Mouse (Mus musculus) CH12.LX (cell line): ENCODE measurements around the gene Reg3b. TPM values are rescaled to one million over a fixed set of nuclear protein-coding genes. Genes with fewer than 3 reads are reported as not detected.
"Not testable (repeated sequence)": the region's sequence is repeated elsewhere in the genome, so short reads cannot be mapped to it uniquely, and the experiment has no call there.

ENCODE experiments used
- DNase-seq: peaks from one replicate; pipeline ENCODE4 v3.0.0-alpha.2; 2013; ENCODE audit errors: extremely low read depth
- H3K27ac ChIP-seq: 2 replicates; pipeline ENCODE4 v1.5.1; 2012; ENCODE audit warnings: low read depth, mild to moderate bottlenecking, control low read depth, moderate library complexity; ENCODE audit not compliant: insufficient read depth
- H3K27me3 ChIP-seq: replicated peaks from 2 replicates; pipeline ENCODE3; 2012; ENCODE audit warnings: inconsistent platforms
- H3K36me3 ChIP-seq, 2 experiments: replicated peaks in 1 of 2; 2 replicates each; pipeline versions ENCODE3 to v1.6.1; 2012; ENCODE audit warnings: inconsistent platforms in 1 of 2, low read length in 1 of 2, mild to moderate bottlenecking in 1 of 2, mixed read lengths in 1 of 2, moderate library complexity in 1 of 2; ENCODE audit not compliant: control insufficient read depth in 1 of 2, insufficient read depth in 1 of 2
- H3K4me1 ChIP-seq, 2 experiments: 2 replicates each; pipeline ENCODE4 v1.6.1; 2012; ENCODE audit warnings: inconsistent platforms in 1 of 2, moderate library complexity in 1 of 2; ENCODE audit not compliant: insufficient read depth in 2 of 2, control insufficient read depth in 1 of 2
- H3K4me2 ChIP-seq: 2 replicates; pipeline ENCODE4 v1.6.1; 2012; ENCODE audit warnings: low read depth, mild to moderate bottlenecking, control low read depth; ENCODE audit not compliant: poor library complexity, insufficient read depth, severe bottlenecking
- H3K4me3 ChIP-seq, 3 experiments: fragments of 150-350 bp in 1 of 3; sonication (generic) in 1 of 3; replicated peaks in 1 of 3; 2 replicates each; pipeline versions ENCODE3 to v1.5.1; 2011 to 2012; ENCODE audit warnings: low read depth in 2 of 3, low read length in 2 of 3, mild to moderate bottlenecking in 2 of 3, moderate library complexity in 2 of 3, control low read depth in 1 of 3, improper control_type of control experiment in 1 of 3, inconsistent platforms in 1 of 3, mixed read lengths in 1 of 3; ENCODE audit not compliant: poor library complexity in 1 of 3
- H3K79me2 ChIP-seq: replicated peaks from 2 replicates; pipeline ENCODE4 v1.6.1; 2012; ENCODE audit warnings: mild to moderate bottlenecking, moderate library complexity; ENCODE audit not compliant: control insufficient read depth, poor library complexity, insufficient read depth, severe bottlenecking; ENCODE audit errors: extremely low read depth
- H3K9ac ChIP-seq: 2 replicates; pipeline ENCODE4 v1.6.1; 2012; ENCODE audit warnings: low read depth, mild to moderate bottlenecking, control low read depth, moderate library complexity; ENCODE audit not compliant: insufficient read depth
- H3K9me3 ChIP-seq: replicated peaks from 2 replicates; pipeline ENCODE3; 2012; ENCODE audit warnings: low read length, inconsistent platforms, mixed read lengths
- BHLHE40 ChIP-seq: IDR thresholded peaks from 2 replicates; pipeline ENCODE4 v1.6.1; 2011; ENCODE audit warnings: mild to moderate bottlenecking, low read depth, low read length, improper control_type of control experiment
- CHD1 ChIP-seq: IDR thresholded peaks from 2 replicates; pipeline ENCODE4 v1.6.1; 2012; ENCODE audit warnings: low read depth, low read length, improper control_type of control experiment, inconsistent platforms
- E2F4 ChIP-seq: IDR thresholded peaks from 2 replicates; pipeline ENCODE4 v1.6.1; 2011; ENCODE audit warnings: low read depth, low read length, improper control_type of control experiment; ENCODE audit not compliant: insufficient replicate concordance
- ELF1 ChIP-seq: IDR thresholded peaks from 2 replicates; pipeline ENCODE4 v1.6.1; 2014; ENCODE audit warnings: low read depth, mild to moderate bottlenecking, inconsistent platforms, low read length, improper control_type of control experiment
- HCFC1 ChIP-seq: IDR thresholded peaks from 2 replicates; pipeline ENCODE4 v1.6.1; 2012; ENCODE audit warnings: low read depth, mild to moderate bottlenecking, inconsistent platforms, low read length, improper control_type of control experiment
- JUND ChIP-seq: conservative IDR thresholded peaks from 2 replicates; pipeline ENCODE4 v1.6.1; 2011; ENCODE audit warnings: low read depth, low read length, improper control_type of control experiment
- MEF2A ChIP-seq: IDR thresholded peaks from 2 replicates; pipeline ENCODE4 v1.6.1; 2014; ENCODE audit warnings: low read depth, mild to moderate bottlenecking, inconsistent platforms, low read length, improper control_type of control experiment, borderline replicate concordance
- MXI1 ChIP-seq: IDR thresholded peaks from 2 replicates; pipeline ENCODE4 v1.6.1; 2011; ENCODE audit warnings: mild to moderate bottlenecking, low read depth, low read length, improper control_type of control experiment
- NELFE ChIP-seq: IDR thresholded peaks from 2 replicates; pipeline ENCODE4 v1.6.1; 2011; ENCODE audit warnings: low read depth, low read length, improper control_type of control experiment
- PAX5 ChIP-seq: IDR thresholded peaks from 2 replicates; pipeline ENCODE4 v1.6.1; 2012; ENCODE audit warnings: low read length, inconsistent platforms, mixed read lengths
- SIN3A ChIP-seq: IDR thresholded peaks from 2 replicates; pipeline ENCODE4 v1.6.1; 2012; ENCODE audit warnings: low read length, improper control_type of control experiment, inconsistent platforms
- SMC3 ChIP-seq: IDR thresholded peaks from 2 replicates; pipeline ENCODE4 v1.6.1; 2011; ENCODE audit warnings: low read depth, low read length, improper control_type of control experiment
- UBTF ChIP-seq: IDR thresholded peaks from 2 replicates; pipeline ENCODE4 v1.6.1; 2012; ENCODE audit warnings: low read depth, mild to moderate bottlenecking, inconsistent platforms, low read length, improper control_type of control experiment, moderate library complexity
- USF1 ChIP-seq: IDR thresholded peaks from 2 replicates; pipeline ENCODE4 v1.6.1; 2014; ENCODE audit warnings: low read depth, mild to moderate bottlenecking, inconsistent platforms, low read length, improper control_type of control experiment
- USF2 ChIP-seq: conservative IDR thresholded peaks from 2 replicates; pipeline ENCODE4 v1.6.1; 2011; ENCODE audit warnings: low read depth, low read length, improper control_type of control experiment
- ZNF384 ChIP-seq: IDR thresholded peaks from 2 replicates; pipeline ENCODE4 v1.6.1; 2012; ENCODE audit warnings: low read depth, low read length, improper control_type of control experiment, inconsistent platforms
- dilution Hi-C: fragments of 300-500 bp; cut with MboI; formaldehyde crosslinking; loops from 2 replicates; pipeline ENCODE4 v1.14.3; 2020; ENCODE audit warnings: low sequenced_read_pairs; ENCODE audit not compliant: extremely low pct_unique_long_range_greater_than_20kb, extremely low pct_ligation_motif_present
- in situ Hi-C: fragments of 300-500 bp; cut with MboI; formaldehyde crosslinking; loops from 3 replicates; pipeline ENCODE4 v1.14.3; 2019; ENCODE audit warnings: low sequenced_read_pairs, low pct_ligation_motif_present, low pct_unique_long_range_greater_than_20kb, mixed read lengths
- polyA plus RNA-seq: library from polyadenylated mRNA; unstranded; fragments of >175 nt; gene quantifications from 2 replicates; pipeline ENCODE4 v1.2.1, GENCODE M21; 2012; ENCODE audit warnings: low read depth; ENCODE audit not compliant: insufficient read length
- total RNA-seq, 2 experiments: library from RNA; depleted of rRNA; stranded (reverse); fragments of 300-350 nt in 1 of 2; fragments of >200 nt in 1 of 2; gene quantifications; 2 replicates each; pipeline ENCODE4 v1.2.3; 2012 to 2014

Gene Reg3b
- total and polyA plus RNA-seq, 3 experiments = not detected

GRCm38 (mm10) chr6:78380409-78380808 lies 10.0 kb downstream of the Reg3b start, which contains the start of gene Reg3a:
TSS of gene Reg3a (plus strand) at chr6:78380709.
- no peak for TF ChIP-seq ELF1
- no peak within 1 kb of the TSS for H3K4me2 ChIP-seq
- in situ Hi-C loops = no loop called here

DNA sequence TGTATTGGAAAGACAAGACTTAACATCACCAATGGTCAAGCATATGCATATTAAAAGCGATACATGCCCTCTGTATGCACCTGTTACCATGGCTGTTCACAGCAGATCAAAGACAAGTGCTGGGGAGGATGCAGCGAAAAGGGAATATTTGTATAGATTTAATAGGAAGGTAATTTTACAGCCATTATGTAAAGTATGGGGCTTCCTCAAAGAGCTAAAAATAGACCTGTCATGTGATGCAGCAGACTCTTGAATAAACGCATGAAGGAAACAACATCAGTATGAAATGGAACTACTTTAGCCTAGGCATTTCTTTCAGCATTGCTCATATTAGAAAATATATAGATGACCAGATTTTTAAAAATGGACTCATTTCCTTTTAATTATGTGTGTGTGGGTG lies 15.2 kb downstream of the Reg3b start:
- Histone ChIP-seq H3K4me3 (no peak overlapping the region), H3K27ac (no peak overlapping the region), H3K4me1 (no peaks in the 10 kb centered on the region), H3K4me2 (no peak overlapping the region), H3K79me2 (no peaks in the 10 kb centered on the region), H3K27me3 (no peaks in the 10 kb centered on the region), H3K36me3 (no peaks in the 10 kb centered on the region), H3K9me3 (peaks cover 41% of the 10 kb centered on the region), H3K9ac (no peak overlapping the region)
- in situ Hi-C loops (no loop called here), dilution Hi-C loops (no loop called here)
- TF ChIP-seq ZNF384 = no peak
- TF ChIP-seq BHLHE40 = no peak
- TF ChIP-seq SMC3 = no peak
- TF ChIP-seq E2F4 = no peak
- TF ChIP-seq HCFC1 = no peak
- TF ChIP-seq CHD1 = no peak
- TF ChIP-seq USF1 = no peak
- no peak for TF ChIP-seq PAX5
- no peak for TF ChIP-seq JUND
- no peak for TF ChIP-seq NELFE
- no peak for TF ChIP-seq UBTF
- no peak for TF ChIP-seq MEF2A
- TF ChIP-seq USF2 = no peak
- no peak for TF ChIP-seq SIN3A
- no peak for TF ChIP-seq ELF1
- TF ChIP-seq MXI1 = no peak
- DNase-seq = no peak

More at GRCm38 (mm10) chr6:78380409-78380808, 10.0 kb downstream of the Reg3b start, which contains the start of gene Reg3a:
- H3K27ac ChIP-seq = no peak within 1 kb of the TSS
- H3K9ac ChIP-seq = no peak within 1 kb of the TSS
- DNase-seq = no peak
- no peaks in the 10 kb centered on the region for H3K79me2 ChIP-seq
- H3K9me3 ChIP-seq = peaks cover 62% of the 10 kb centered on the region
- no peaks in the 10 kb centered on the region for H3K4me1 ChIP-seq
- H3K36me3 ChIP-seq = no peaks in the 10 kb centered on the region
- dilution Hi-C loops = no loop called here
- no peak within 1 kb of the TSS for H3K4me3 ChIP-seq
- H3K27me3 ChIP-seq = no peaks in the 10 kb centered on the region

GRCm38 (mm10) chr6:78395323-78395722 lies 24.9 kb downstream of the Reg3b start, which contains the start of gene Reg2:
TSS of gene Reg2 (plus strand) at chr6:78395623.
- H3K27me3 ChIP-seq, dilution Hi-C loops, H3K27ac ChIP-seq, H3K79me2 ChIP-seq, H3K9ac ChIP-seq, in situ Hi-C loops, DNase-seq, H3K4me2 ChIP-seq, H3K4me3 ChIP-seq, H3K36me3 ChIP-seq, H3K4me1 ChIP-seq: not testable (repeated sequence)
- H3K9me3 ChIP-seq = peaks cover 10% of the 10 kb centered on the region

GRCm38 (mm10) chr6:78422411-78422810 lies 52.0 kb downstream of the Reg3b start, which contains the start of gene Reg1:
TSS of gene Reg1 (plus strand) at chr6:78422711.
- not testable (repeated sequence) for H3K79me2 ChIP-seq

More at GRCm38 (mm10) chr6:78422411-78422810, 52.0 kb downstream of the Reg3b start, which contains the start of gene Reg1:
- in situ Hi-C loops, H3K27me3 ChIP-seq, H3K4me1 ChIP-seq, DNase-seq, H3K4me2 ChIP-seq, H3K9ac ChIP-seq, H3K4me3 ChIP-seq, H3K27ac ChIP-seq, H3K36me3 ChIP-seq, dilution Hi-C loops: not testable (repeated sequence)
- peaks cover 26% of the 10 kb centered on the region for H3K9me3 ChIP-seq
